Mouse (Mus musculus) liver, adult 2 months (tissue): Measurements from ENCODE around the gene Nhsl1.

Source experiments
- CTCF ChIP-seq: fragments of 200-500 bp; IDR thresholded peaks from 2 replicates; pipeline ENCODE4 v1.5.1; 2011; ENCODE audit warnings: low read depth, low read length, control low read depth
- POLR2A ChIP-seq: fragments of 200-500 bp; IDR thresholded peaks from 2 replicates; pipeline ENCODE4 v1.6.1; 2011; ENCODE audit warnings: low read length, control low read depth; ENCODE audit not compliant: insufficient read depth; ENCODE audit errors: extremely low read depth

DNA sequence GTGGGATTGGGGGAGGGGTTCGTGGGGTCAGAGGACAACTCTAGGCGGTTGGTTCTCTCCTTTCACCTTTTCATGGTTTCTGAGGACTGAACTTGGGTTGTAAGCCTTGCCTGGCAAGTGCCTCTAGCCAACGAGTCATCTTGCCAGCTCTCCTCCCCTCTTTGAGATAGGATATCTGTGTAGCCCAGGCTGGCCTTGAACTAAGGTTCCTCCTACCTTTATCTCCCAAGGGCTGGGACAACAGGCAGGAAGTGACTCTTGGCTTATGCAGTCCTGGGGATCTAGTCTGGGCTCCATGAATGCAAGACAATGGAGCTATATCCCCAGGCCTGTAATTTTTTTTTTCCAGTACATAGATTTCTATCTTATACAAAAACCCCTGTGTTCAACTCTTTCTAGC lies 135.4 kb downstream of the Nhsl1 start:
- no peak for TF ChIP-seq CTCF
- no peak for TF ChIP-seq POLR2A
